Mouse (Mus musculus) cerebellum, adult 2 months (tissue): ENCODE results near the gene Rgs19. TPM values are rescaled to one million over a fixed set of nuclear protein-coding genes. Genes with fewer than 3 reads are reported as not detected.

ENCODE experiments used
- DNase-seq, 2 experiments: peaks; one replicate each; pipeline ENCODE4 v3.0.0; 2021
- H3K27ac ChIP-seq: fragments of 200-500 bp; 2 replicates; pipeline ENCODE4 v1.5.1; 2012; ENCODE audit warnings: low read length, control low read depth, inconsistent platforms; ENCODE audit not compliant: insufficient read depth
- H3K27me3 ChIP-seq: fragments of 200-500 bp; 2 replicates; pipeline ENCODE4 v1.6.1; 2012; ENCODE audit warnings: inconsistent platforms, mild to moderate bottlenecking, low read length, moderate library complexity; ENCODE audit not compliant: control insufficient read depth, insufficient read depth
- H3K4me1 ChIP-seq: fragments of 200-500 bp; 2 replicates; pipeline ENCODE4 v1.6.1; 2011; ENCODE audit warnings: low read length; ENCODE audit not compliant: control insufficient read depth, insufficient read depth
- H3K4me3 ChIP-seq: fragments of 200-500 bp; replicated peaks from 2 replicates; pipeline ENCODE3; 2011; ENCODE audit warnings: mild to moderate bottlenecking, low read depth, low read length, control low read depth; ENCODE audit not compliant: insufficient read depth
- CTCF ChIP-seq: fragments of 200-500 bp; IDR thresholded peaks from 2 replicates; pipeline ENCODE4 v1.5.1; 2011; ENCODE audit warnings: low read depth, mild to moderate bottlenecking, control low read depth, low read length, moderate library complexity, borderline replicate concordance; ENCODE audit not compliant: insufficient read depth
- POLR2A ChIP-seq: fragments of 200-500 bp; IDR thresholded peaks from 2 replicates; pipeline ENCODE4 v1.6.1; 2011; ENCODE audit warnings: low read length, control low read depth, borderline replicate concordance; ENCODE audit not compliant: insufficient read depth
- WGBS: fragments of 180-500 bp; shearing (Covaris S2); methylation state at CpG from one replicate; pipeline ENCODE4 v1.1.7; 2018; 5-methylcytosine and 5-hydroxymethylcytosine counted together
- polyA plus RNA-seq: library from polyadenylated mRNA; depleted of rRNA; stranded (reverse); fragments of >200 nt; gene quantifications from 2 replicates; pipeline ENCODE4 v1.2.3, GENCODE M21; 2012

The Rgs19 gene
- polyA plus RNA-seq, 1 experiment = 30.6 TPM

DNA sequence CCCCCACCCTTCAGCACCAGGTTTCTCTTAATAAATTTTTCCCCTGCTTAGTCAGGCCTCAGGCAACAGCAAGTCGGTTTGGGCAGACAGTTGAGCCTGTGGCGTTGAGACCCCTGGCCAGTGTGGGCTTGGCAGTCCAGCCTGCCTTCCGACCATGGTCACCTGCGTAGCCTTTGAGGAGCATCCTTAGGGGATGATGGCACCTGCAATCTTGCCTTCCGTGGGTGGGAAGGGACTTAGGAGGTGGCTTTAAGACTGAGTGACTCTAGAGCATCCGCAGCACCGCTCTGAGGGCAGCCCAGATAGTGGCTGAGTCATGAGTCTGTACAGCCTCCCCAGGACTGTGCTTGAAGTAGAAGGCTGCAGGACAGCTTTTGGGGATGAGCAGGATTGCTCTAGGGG lies 13.1 kb downstream of the Rgs19 start:
- DNase-seq = peak; percentile 48 to 62
- 2% methylated on average over 7 of the region's 7 CpGs for WGBS
- no peaks in the 10 kb centered on the region for H3K27me3 ChIP-seq
- H3K4me3 ChIP-seq = peak overlapping the region; percentile 95
- TF ChIP-seq CTCF = no peak
- no peak for TF ChIP-seq POLR2A
- peak overlapping the region; percentile 82 for H3K27ac ChIP-seq
- H3K4me1 ChIP-seq = peaks cover 8% of the 10 kb centered on the region; the same call in 1 of the 2 replicates

DNA sequence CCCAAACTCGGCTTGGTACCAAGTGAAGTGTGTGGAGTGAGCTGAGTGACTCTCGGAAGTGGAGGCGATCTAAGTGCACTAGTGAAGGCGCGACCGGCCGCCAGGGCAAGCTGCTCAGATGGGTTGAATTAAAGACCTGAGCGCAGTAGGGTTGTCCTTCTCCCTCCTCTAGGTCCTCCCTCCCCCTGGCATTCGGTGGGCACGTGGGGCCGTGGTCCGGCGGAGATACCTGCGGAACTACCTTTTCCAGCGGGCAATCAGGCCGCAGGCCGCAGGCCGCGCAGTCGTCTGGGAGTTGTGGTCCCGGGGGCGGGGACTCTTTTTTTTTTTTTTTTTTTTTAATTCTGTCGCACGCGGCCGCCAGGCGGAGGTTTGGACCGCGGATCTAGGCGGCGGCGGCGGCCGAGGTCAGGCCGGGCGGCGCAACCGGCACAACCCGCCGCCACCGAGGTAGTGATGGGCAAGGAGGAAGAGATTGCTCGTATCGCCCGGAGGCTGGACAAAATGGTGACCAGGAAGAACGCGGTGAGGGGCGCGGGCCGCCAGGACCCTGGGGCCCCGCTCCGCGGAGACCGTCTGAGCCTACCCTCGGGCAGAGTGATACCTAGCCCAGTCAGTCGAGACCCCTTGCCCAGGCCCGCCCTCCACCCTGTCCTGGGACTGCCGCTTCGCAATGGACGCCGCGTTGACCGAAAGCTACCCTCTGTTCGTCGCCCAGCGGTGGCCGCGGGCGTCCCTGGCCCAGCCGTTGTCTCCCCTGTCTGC lies 13.6 kb downstream of the Rgs19 start, which contains the start of gene Tcea2:
TSS of gene Tcea2 (plus strand) at position 360 of the 765 bp plus-strand sequence.
- H3K27me3 ChIP-seq = no peaks in the 10 kb centered on the region
- TF ChIP-seq CTCF (no peak), POLR2A (peak; percentile 49; the same call in 1 of the 2 replicates)
- H3K27ac ChIP-seq = peak within 1 kb of the TSS; percentile 85
- H3K4me1 ChIP-seq = peaks cover 13% of the 10 kb centered on the region; the same call in 1 of the 2 replicates
- under 1% methylated on average over 69 of the region's 69 CpGs for WGBS
- peak within 1 kb of the TSS; percentile 95 for H3K4me3 ChIP-seq
- peak; percentile 84 to 86 for DNase-seq

DNA sequence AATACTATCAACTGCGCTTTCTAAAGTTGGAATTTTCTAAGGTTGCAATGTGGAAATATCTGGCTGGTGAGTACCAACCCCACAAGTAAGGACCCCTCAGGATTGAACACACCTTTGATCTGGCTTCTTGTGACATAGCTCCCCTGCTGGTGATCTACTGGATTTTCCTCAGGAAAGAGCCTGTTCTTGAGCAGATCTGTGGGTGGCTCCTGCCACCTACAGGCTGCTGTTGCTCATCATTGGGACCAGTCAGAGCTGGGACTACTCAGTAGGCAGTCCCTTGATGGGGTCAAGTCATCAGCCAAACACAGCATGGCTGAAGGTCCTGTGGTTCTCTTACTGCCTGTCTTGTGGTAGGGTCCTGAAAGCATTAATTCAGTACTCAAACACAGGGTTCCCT lies 15.0 kb downstream of the Rgs19 start:
- no peaks in the 10 kb centered on the region for H3K27me3 ChIP-seq
- TF ChIP-seq CTCF = peak; percentile 87
- no peak for TF ChIP-seq POLR2A
- H3K4me1 ChIP-seq = peaks cover 13% of the 10 kb centered on the region; the same call in 1 of the 2 replicates
- no peak overlapping the region for H3K27ac ChIP-seq
- DNase-seq = peak; percentile 67 to 76
- 83% methylated on average over 1 of the region's 1 CpGs for WGBS
- H3K4me3 ChIP-seq = no peak overlapping the region

DNA sequence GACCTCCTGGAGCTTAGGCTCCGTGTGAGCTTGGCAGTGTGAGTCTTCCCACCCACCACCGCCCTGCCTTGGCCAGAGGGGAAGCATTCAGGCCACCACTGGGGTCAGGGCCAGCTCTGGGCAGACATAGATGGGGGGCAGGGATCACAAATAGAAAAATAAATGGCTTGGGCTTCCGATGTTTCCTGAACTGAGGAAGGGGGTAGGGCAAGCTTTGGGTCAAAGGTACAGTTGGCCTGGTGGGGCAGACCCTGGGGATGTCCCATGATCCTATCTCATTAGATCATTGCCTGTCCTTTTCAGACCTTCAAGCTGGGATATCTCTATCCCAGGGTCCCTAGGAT lies 16.1 kb downstream of the Rgs19 start:
- Histone ChIP-seq H3K27ac (no peak overlapping the region), H3K27me3 (no peaks in the 10 kb centered on the region), H3K4me1 (peaks cover 13% of the 10 kb centered on the region; the same call in 1 of the 2 replicates), H3K4me3 (no peak overlapping the region)
- 33% methylated on average over 3 of the region's 3 CpGs for whole genome bisulfite sequencing
- DNase-seq = no peak
- TF ChIP-seq CTCF (no peak), POLR2A (no peak)

DNA sequence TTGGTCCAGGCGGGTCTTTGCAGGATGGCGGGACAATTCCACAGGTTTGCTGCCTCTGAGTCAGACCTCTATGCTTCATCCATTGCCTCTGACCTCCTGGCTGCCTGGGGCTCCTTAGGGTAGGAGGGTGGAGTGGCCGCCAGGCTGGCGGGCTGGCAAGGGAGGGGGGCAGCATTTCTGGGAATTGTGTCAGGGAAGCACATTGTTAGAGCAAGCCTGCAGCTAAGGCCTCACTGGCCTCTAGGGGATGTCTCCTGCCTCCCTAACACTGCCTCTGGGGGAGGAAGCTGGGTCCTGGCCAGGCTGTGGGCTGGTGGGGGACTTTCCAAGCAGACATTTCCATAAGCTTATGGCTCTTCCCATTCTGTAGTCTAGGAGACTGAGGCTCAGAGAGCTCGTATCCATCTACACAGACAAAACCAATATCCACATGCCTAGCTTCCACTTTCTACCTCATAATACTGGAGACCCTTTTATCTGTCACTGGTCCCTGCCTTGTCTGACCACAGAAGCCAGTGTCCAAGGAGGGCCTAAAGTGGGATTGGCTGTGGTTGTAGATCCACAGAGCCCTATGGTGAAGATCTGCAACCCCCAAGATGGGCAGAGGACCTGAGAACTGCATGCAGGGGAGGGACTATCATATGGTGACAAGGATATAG lies 16.6 kb downstream of the Rgs19 start:
- DNase-seq = no peak
- Histone ChIP-seq H3K4me3 (no peak overlapping the region), H3K27me3 (no peaks in the 10 kb centered on the region), H3K27ac (no peak overlapping the region), H3K4me1 (peaks cover 13% of the 10 kb centered on the region; the same call in 1 of the 2 replicates)
- WGBS = 71% methylated on average over 5 of the region's 5 CpGs
- TF ChIP-seq CTCF (no peak), POLR2A (no peak)

DNA sequence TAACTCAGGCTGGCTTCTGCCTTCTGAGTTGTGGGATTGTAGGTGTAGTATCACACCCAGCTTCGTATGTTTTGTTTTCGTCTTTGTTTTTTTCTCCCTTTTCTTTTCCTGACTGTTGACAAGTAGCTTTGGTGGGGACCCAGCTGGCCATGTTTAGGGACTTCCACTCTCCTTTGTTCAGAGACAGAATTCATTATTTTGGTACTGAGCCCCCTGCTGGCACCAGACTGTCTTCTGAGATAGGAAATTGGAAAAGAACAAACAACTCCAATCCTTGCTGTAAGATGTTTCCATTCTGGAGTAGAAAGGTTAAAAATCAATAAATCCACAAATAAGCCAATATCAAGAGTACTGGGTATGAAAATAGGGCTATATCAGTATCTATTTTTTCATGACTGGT lies 17.4 kb downstream of the Rgs19 start:
- Histone ChIP-seq H3K27me3 (peaks cover 2% of the 10 kb centered on the region; the same call in 1 of the 2 replicates), H3K27ac (no peak overlapping the region), H3K4me1 (peaks cover 13% of the 10 kb centered on the region; the same call in 1 of the 2 replicates), H3K4me3 (no peak overlapping the region)
- no peak for DNase-seq
- TF ChIP-seq POLR2A = no peak
- TF ChIP-seq CTCF = no peak
- 63% methylated on average over 2 of the region's 2 CpGs for WGBS

DNA sequence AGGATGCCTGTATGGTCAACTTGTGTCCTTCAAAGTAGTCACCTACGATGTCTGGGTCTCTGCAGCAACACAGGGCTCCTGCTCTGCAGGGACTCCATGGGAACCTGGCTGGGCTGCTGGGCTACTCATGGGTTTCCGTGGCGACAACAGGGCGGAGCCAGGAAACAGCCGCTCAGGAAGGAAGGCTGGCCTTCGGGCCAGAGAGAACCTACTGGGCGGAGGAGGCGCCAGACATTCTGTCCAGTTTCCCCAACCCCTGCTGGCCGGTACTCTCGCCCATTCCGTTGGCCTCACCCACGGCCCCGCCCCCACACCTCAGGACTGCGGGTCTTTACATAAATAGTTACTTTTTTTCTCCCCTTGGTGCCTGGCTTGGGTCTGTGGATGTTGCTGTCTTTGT lies 18.3 kb downstream of the Rgs19 start:
- 4% methylated on average over 14 of the region's 14 CpGs for WGBS
- peak; percentile 42 to 58 for DNase-seq
- H3K4me3 ChIP-seq = no peak overlapping the region

DNA sequence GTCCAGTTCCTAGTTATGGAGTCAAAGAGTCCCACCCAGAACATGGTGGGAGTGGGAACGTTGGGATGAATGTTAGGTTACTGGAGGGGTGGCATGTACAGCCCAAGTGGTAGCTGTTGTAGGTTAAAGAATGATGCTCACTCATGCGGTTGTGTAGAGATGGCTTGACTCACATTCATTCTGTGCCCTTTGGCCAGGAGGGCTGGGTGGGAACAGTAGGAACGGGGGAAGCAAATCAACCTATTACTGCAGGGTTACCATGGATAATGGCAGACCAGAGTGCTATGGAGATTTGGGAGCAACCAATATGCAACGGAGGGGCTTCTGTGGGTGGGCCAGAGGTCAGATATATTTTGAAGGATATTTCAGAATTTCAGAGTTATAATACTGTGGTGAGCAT lies 18.8 kb downstream of the Rgs19 start:
- H3K4me1 ChIP-seq = peaks cover 10% of the 10 kb centered on the region; the same call in 1 of the 2 replicates
- H3K4me3 ChIP-seq = no peak overlapping the region
- H3K27me3 ChIP-seq = peaks cover 2% of the 10 kb centered on the region; the same call in 1 of the 2 replicates
- WGBS = 83% methylated on average over 4 of the region's 4 CpGs
- no peak for DNase-seq
- TF ChIP-seq POLR2A = no peak
- TF ChIP-seq CTCF = no peak
- H3K27ac ChIP-seq = no peak overlapping the region

More for the DNA sequence above, 18.3 kb downstream of the Rgs19 start:
- H3K27me3 ChIP-seq = peaks cover 2% of the 10 kb centered on the region; the same call in 1 of the 2 replicates
- H3K4me1 ChIP-seq = peaks cover 10% of the 10 kb centered on the region; the same call in 1 of the 2 replicates
- no peak overlapping the region for H3K27ac ChIP-seq
- TF ChIP-seq CTCF = no peak
